Mouse (Mus musculus): Measurements from ENCODE around the gene Atp5j.

DNA sequence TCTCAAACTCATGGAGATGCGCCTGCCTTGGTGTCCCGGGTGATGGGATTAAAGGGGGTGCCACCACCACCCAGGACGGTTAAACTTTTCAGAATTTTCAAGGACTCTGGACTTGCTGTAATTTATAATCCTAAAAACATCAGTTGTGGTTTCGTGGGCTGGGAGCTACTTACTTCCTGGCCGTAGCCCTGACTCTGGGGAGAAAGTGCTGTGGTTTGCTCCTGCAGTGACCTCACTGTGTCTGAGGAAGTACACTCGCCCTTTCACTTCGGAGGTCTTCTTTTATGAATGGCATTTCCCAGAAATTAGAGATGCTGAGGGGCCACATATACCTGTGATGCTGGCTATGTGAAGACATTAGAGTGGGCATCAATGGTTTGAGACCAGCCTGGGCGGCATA lies 20.9 kb downstream of the Atp5j start:
- TF ChIP-seq ZC3H11A (IDR thresholded peaks at IDR 0.05; ENCODE audit: borderline replicate concordance, low read depth, low read length), result no peak
- TF ChIP-seq MAFK (IDR thresholded peaks at IDR 0.05; ENCODE audit: insufficient read depth, low read depth, low read length), result no peak
- no peak for TF ChIP-seq ZNF384 (IDR thresholded peaks at IDR 0.05; ENCODE audit: low read depth, low read length)
- no peak for TF ChIP-seq CHD2 (IDR thresholded peaks at IDR 0.05; ENCODE audit: low read depth, low read length)
